Mouse (Mus musculus): ENCODE results near the gene Arhgef17. TPM values are rescaled to one million over a fixed set of nuclear protein-coding genes. Genes with fewer than 3 reads are reported as not detected.

The Arhgef17 gene
- total and polyA plus RNA-seq, 3 experiments, result 0.02 to 0.05 TPM; not detected in 1

- DNase-seq (ENCODE audit: low spot score) (no peak), ATAC-seq (ENCODE audit: extremely low read depth, insufficient number of reproducible peaks, low FRiP score, poor library complexity, severe bottlenecking) (no peak)
- H3K4me3 ChIP-seq (ENCODE audit: low read depth, low read length), result no peak overlapping the region
- H3K4me1 ChIP-seq (ENCODE audit: insufficient read depth, low read depth, low read length), result no peaks in the 10 kb centered on the region
- TF ChIP-seq TAL1 (conservative IDR thresholded peaks at IDR 0.05; ENCODE audit: low read depth, low read length), result no peak
- TF ChIP-seq GATA1 (IDR thresholded peaks at IDR 0.05; ENCODE audit: borderline replicate concordance, low read length), result no peak
- H3K27me3 ChIP-seq (ENCODE audit: insufficient read depth, low read length), result peaks cover 26% of the 10 kb centered on the region
- H3K36me3 ChIP-seq (replicated peaks), result no peaks in the 10 kb centered on the region
- H3K9me3 ChIP-seq (replicated peaks), result no peaks in the 10 kb centered on the region
Observed at GRCm38 (mm10) chr7:100911791-100912190, 20.1 kb downstream of the Arhgef17 start.

GRCm38 (mm10) chr7:100911246-100911770 is 20.6 kb downstream of the Arhgef17 start:
- no peaks in the 10 kb centered on the region for H3K36me3 ChIP-seq (replicated peaks)
- ATAC-seq (ENCODE audit: extremely low read depth, insufficient number of reproducible peaks, low FRiP score, poor library complexity, severe bottlenecking) (no peak), DNase-seq (ENCODE audit: low spot score) (no peak)
- H3K4me1 ChIP-seq (ENCODE audit: insufficient read depth, low read depth, low read length), result no peaks in the 10 kb centered on the region
- no peak for TF ChIP-seq POLR2AphosphoS5 (IDR thresholded peaks at IDR 0.05; ENCODE audit: insufficient replicate concordance, low read depth, low read length)
- no peak for TF ChIP-seq TAL1 (conservative IDR thresholded peaks at IDR 0.05; ENCODE audit: low read depth, low read length)
- TF ChIP-seq GATA1 (IDR thresholded peaks at IDR 0.05; ENCODE audit: borderline replicate concordance, low read length), result no peak
- no peak for TF ChIP-seq CTCF (IDR thresholded peaks at IDR 0.05; ENCODE audit: low read depth, low read length)
- TF ChIP-seq GATA2 (IDR thresholded peaks at IDR 0.05; ENCODE audit: borderline replicate concordance, low read depth, low read length), result no peak
- H3K4me3 ChIP-seq (ENCODE audit: low read depth, low read length), result no peak overlapping the region
- no peaks in the 10 kb centered on the region for H3K9me3 ChIP-seq (replicated peaks)
- H3K27me3 ChIP-seq (ENCODE audit: insufficient read depth, low read length), result peaks cover 23% of the 10 kb centered on the region

GRCm38 (mm10) chr7:100908567-100908966 is 23.3 kb downstream of the Arhgef17 start:
- peaks cover 19% of the 10 kb centered on the region for H3K27me3 ChIP-seq (ENCODE audit: insufficient read depth, low read length)
- TF ChIP-seq GATA1 (IDR thresholded peaks at IDR 0.05; ENCODE audit: borderline replicate concordance, low read length) (no peak), POLR2AphosphoS5 (IDR thresholded peaks at IDR 0.05; ENCODE audit: insufficient replicate concordance, low read depth, low read length) (no peak), TAL1 (conservative IDR thresholded peaks at IDR 0.05; ENCODE audit: low read depth, low read length) (no peak), GATA2 (IDR thresholded peaks at IDR 0.05; ENCODE audit: borderline replicate concordance, low read depth, low read length) (no peak), CTCF (IDR thresholded peaks at IDR 0.05; ENCODE audit: low read depth, low read length) (no peak)
- no peaks in the 10 kb centered on the region for H3K9me3 ChIP-seq (replicated peaks)
- H3K4me3 ChIP-seq (ENCODE audit: low read depth, low read length), result no peak overlapping the region
- H3K4me1 ChIP-seq (ENCODE audit: insufficient read depth, low read depth, low read length), result no peaks in the 10 kb centered on the region
- ATAC-seq (ENCODE audit: extremely low read depth, insufficient number of reproducible peaks, low FRiP score, poor library complexity, severe bottlenecking) (no peak), DNase-seq (ENCODE audit: low spot score) (no peak)
- H3K36me3 ChIP-seq (replicated peaks), result no peaks in the 10 kb centered on the region

- no peaks in the 10 kb centered on the region for H3K9me3 ChIP-seq (replicated peaks)
- TF ChIP-seq CTCF (IDR thresholded peaks at IDR 0.05; ENCODE audit: low read depth, low read length) (no peak), GATA1 (IDR thresholded peaks at IDR 0.05; ENCODE audit: borderline replicate concordance, low read length) (no peak), GATA2 (IDR thresholded peaks at IDR 0.05; ENCODE audit: borderline replicate concordance, low read depth, low read length) (no peak), POLR2AphosphoS5 (IDR thresholded peaks at IDR 0.05; ENCODE audit: insufficient replicate concordance, low read depth, low read length) (no peak), TAL1 (conservative IDR thresholded peaks at IDR 0.05; ENCODE audit: low read depth, low read length) (no peak)
- H3K4me3 ChIP-seq (ENCODE audit: low read depth, low read length), result no peak overlapping the region
- H3K4me1 ChIP-seq (ENCODE audit: insufficient read depth, low read depth, low read length), result no peaks in the 10 kb centered on the region
- no peaks in the 10 kb centered on the region for H3K36me3 ChIP-seq (replicated peaks)
- no peak for DNase-seq (ENCODE audit: low spot score)
- peaks cover 16% of the 10 kb centered on the region for H3K27me3 ChIP-seq (ENCODE audit: insufficient read depth, low read length)
- ATAC-seq (ENCODE audit: extremely low read depth, insufficient number of reproducible peaks, low FRiP score, poor library complexity, severe bottlenecking), result no peak
Observed at GRCm38 (mm10) chr7:100908061-100908460, 23.8 kb downstream of the Arhgef17 start.

GRCm38 (mm10) chr7:100907231-100907630 is 24.7 kb downstream of the Arhgef17 start:
- peak; percentile 97 for TF ChIP-seq CTCF (IDR thresholded peaks at IDR 0.05; ENCODE audit: low read depth, low read length)
- TF ChIP-seq TAL1 (conservative IDR thresholded peaks at IDR 0.05; ENCODE audit: low read depth, low read length), result no peak
- H3K9me3 ChIP-seq (replicated peaks), result no peaks in the 10 kb centered on the region
- peak; percentile 64 for DNase-seq (ENCODE audit: low spot score)
- no peaks in the 10 kb centered on the region for H3K36me3 ChIP-seq (replicated peaks)
- ATAC-seq (ENCODE audit: extremely low read depth, insufficient number of reproducible peaks, low FRiP score, poor library complexity, severe bottlenecking), result no peak
- H3K27me3 ChIP-seq (ENCODE audit: insufficient read depth, low read length), result peaks cover 16% of the 10 kb centered on the region
- H3K4me3 ChIP-seq (ENCODE audit: low read depth, low read length), result no peak overlapping the region
- no peaks in the 10 kb centered on the region for H3K4me1 ChIP-seq (ENCODE audit: insufficient read depth, low read depth, low read length)

- Histone ChIP-seq H3K9me3 (replicated peaks) (no peaks in the 10 kb centered on the region), H3K36me3 (replicated peaks) (no peaks in the 10 kb centered on the region), H3K4me3 (ENCODE audit: low read depth, low read length) (no peak overlapping the region), H3K27me3 (ENCODE audit: insufficient read depth, low read length) (peaks cover 15% of the 10 kb centered on the region), H3K4me1 (ENCODE audit: insufficient read depth, low read depth, low read length) (no peaks in the 10 kb centered on the region)
- DNase-seq (ENCODE audit: low spot score), result no peak
- no peak for TF ChIP-seq TAL1 (conservative IDR thresholded peaks at IDR 0.05; ENCODE audit: low read depth, low read length)
- TF ChIP-seq GATA1 (IDR thresholded peaks at IDR 0.05; ENCODE audit: borderline replicate concordance, low read length), result no peak
- TF ChIP-seq CTCF (IDR thresholded peaks at IDR 0.05; ENCODE audit: low read depth, low read length), result no peak
- no peak for TF ChIP-seq GATA2 (IDR thresholded peaks at IDR 0.05; ENCODE audit: borderline replicate concordance, low read depth, low read length)
- no peak for TF ChIP-seq POLR2AphosphoS5 (IDR thresholded peaks at IDR 0.05; ENCODE audit: insufficient replicate concordance, low read depth, low read length)
- no peak for ATAC-seq (ENCODE audit: extremely low read depth, insufficient number of reproducible peaks, low FRiP score, poor library complexity, severe bottlenecking)
Observed at GRCm38 (mm10) chr7:100906029-100906789, 25.7 kb downstream of the Arhgef17 start.

Measured in G1E (cell line).